Mouse (Mus musculus) right cerebral cortex, postnatal 36 days (tissue): Measurements from ENCODE around the gene AI182371.
A peak's percentile ranks its signal among the peaks of the same experiment; 100 is the strongest.

Experiments
- DNase-seq, 2 experiments: peaks; one replicate each; pipeline ENCODE4 v3.0.0; 2022; ENCODE audit warnings: low spot score in 2 of 2, mixed read lengths in 1 of 2

AI182371 gene

DNA sequence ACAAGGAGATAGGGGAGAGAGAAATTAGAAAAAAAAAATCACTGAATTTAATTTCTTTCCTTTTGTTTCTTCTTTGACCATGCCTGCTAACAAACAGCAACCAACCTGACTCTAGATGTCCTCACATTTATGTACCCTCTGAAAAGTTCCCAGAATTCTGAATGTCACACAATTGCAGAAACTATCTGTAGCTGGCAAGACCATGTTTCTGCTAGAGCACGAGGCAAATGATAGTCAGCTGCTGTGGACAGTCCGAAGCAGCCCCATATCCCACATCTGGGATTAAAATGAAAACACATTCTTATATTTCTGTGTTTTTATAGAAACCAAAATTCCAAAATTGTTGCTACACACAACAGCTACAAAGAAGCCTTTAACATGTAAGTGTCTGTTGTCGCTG lies at the start of gene AI182371:
TSS of gene AI182371 (minus strand) at position 101 of the 400 bp plus-strand sequence.
- DNase-seq = no peak

- DNase-seq = no peak
Measured at GRCm38 (mm10) chr2:35148806-35149205, 47.5 kb upstream of the AI182371 start.

GRCm38 (mm10) chr2:35141673-35142072 lies 40.3 kb upstream of the AI182371 start:
- DNase-seq = no peak

DNA sequence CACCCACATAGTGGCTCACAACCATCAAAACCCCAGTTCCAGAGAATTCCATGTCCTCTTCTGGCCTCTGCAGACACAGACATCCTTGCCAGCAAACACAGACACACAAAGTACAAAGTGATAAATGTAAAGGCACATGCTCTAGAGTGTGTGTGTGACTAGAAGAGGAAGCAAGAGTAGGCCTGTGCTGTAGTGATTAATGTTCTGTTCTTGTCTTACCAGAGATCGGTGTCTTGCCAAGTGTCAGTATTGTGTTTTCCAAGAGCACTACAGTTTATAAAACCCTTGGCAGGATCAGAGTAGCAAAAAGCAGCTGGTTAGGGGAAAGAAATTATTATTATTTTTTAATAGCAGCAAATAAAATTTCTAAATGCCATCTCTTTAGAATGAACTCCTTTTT lies 37.2 kb upstream of the AI182371 start:
- no peak for DNase-seq

- no peak for DNase-seq
Measured at GRCm38 (mm10) chr2:35133891-35134290, 32.5 kb upstream of the AI182371 start.

DNA sequence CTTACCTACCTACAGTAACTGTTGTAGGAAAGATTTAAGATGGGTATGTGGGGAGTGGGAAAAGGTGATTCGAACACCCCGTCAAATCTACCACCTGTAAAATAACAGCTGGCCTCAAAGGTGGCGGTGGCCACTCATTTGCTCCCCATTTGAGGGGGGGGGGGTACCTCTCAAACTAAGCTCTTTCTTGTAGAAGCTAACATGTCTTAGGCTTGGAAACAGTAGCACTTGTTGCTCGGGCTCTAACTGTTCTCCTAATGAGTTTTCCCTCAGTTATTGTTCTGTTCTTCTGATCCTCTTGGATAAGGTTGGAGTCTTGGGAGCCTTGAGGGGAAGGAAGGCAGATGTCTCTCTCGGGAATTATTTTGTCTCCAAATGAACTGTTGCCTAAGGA lies 31.3 kb upstream of the AI182371 start:
- no peak for DNase-seq

DNA sequence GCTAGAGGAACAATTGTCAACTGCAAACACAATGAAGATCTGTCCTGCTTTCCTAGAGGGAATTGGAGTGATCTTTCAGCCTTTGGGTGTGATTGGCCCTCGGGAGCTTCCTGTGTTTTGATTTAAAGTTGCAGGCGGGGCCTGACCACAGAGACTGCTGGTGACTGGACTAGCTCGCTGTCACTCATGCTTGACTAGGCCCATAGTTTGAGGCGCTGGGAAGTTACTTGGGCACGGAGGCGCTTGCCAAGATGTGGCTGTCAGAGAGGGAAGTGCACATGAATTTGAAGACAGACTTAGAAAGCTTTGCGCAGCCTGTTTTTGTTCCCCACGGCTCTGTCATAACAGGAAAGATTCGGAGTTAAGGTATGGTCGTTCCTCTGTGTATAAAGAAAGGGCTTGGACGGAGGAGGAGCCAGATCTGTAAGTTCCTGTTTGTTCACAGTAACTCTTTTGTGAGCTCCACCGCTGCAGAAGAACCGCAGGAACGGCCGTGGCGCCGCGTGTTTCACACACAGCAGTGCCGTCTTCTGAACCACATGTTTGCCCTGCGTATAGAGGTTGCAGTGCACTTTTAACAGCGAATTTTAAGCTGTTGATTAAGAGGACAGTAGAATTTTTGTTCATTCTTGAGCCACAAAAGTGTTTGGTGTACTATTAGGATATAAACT lies 30.8 kb upstream of the AI182371 start:
- DNase-seq = peak; percentile 92 to 94

GRCm38 (mm10) chr2:35131491-35131890 lies 30.1 kb upstream of the AI182371 start:
- no peak for DNase-seq

GRCm38 (mm10) chr2:35124716-35125115 lies 23.4 kb upstream of the AI182371 start:
- DNase-seq = no peak

GRCm38 (mm10) chr2:35110521-35110920 lies 9.2 kb upstream of the AI182371 start:
- DNase-seq = no peak

GRCm38 (mm10) chr2:35109924-35110304 lies 8.6 kb upstream of the AI182371 start:
- no peak for DNase-seq

DNA sequence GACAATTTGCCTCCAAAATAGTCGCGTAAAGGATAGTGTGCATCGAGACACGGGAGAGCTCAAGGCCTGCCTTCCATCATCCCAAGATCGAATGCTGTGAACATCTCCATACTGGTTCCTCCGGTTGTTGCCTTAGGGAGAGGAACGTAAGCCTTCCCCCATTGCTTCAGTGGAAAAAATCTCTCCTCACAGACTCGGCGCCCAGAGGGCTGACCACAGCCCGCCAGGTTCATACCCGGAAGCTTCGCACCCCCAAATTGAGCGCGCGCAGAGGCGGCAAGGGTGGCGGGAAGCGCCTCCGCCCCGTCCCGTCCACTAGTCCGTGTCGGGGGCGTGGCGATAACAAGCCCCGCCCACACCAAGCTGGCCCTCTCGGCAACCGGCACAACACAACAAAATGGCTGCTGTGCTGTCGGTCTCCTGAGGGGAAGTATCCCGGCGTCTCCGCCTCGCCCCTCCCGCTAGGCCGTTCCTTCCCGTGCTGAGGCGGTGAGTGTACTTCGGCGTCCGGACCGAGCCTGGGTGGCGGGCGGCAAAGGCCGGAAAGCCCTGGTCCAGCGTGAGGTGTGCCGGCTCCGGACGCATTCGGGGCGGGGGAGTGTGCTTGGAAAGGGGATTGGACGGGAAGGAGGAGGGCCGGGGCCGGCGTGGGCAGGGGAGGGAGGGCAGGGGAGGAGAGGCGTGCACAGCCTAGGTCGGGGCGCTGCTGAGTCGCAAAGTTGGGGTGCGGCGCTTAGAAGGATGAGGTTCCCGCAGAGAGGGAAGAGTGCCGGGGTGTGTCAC lies 8.0 kb upstream of the AI182371 start, which contains the start of gene Cntrl:
TSS of gene Cntrl (plus strand) at position 352 of the 783 bp plus-strand sequence.
- DNase-seq = peak; percentile 88 to 89

GRCm38 (mm10) chr2:35108712-35109111 lies 7.4 kb upstream of the AI182371 start:
- DNase-seq = peak; percentile 26 to 38

- DNase-seq = no peak
Measured at GRCm38 (mm10) chr2:35107984-35108635, 6.8 kb upstream of the AI182371 start.

DNA sequence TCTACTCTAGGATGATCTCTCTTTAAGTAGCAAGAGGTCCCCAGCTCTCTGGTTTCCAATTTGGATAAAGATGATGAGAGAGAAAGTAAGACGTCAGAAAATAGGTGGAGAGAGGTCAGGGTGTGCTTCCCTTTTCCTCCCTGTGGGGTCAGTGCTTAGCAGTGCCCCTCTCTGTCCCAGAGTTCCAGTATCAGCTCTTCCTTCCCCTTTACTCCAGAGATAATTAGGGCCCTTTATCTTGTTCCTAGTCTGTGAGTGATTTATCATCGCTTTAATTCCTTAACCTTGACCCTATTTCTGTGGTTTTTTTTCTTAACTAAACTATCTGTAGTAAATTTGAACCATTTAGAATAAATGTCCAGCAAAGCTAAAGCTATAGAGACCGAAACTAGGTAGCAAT lies 3.5 kb upstream of the AI182371 start:
- DNase-seq = no peak

- no peak for DNase-seq
Measured at GRCm38 (mm10) chr2:35103558-35103957, 2.2 kb upstream of the AI182371 start.

DNA sequence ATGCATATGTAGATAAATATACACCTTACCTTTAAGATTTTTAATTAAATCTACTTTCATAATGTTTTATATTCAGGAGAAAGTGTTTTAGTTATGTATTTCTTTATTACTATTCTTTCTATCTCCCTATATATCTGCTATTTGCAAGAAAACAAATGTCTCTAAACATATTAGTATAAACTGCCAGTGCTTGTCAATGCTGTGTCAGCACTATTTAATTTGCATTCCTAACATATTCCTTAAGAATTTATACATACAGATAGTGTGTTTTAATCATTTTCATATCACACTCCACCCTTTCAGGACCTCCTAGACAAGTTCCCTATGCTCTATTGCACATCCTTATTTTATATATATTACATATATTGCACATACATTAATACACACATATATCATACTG lies 1.4 kb upstream of the AI182371 start:
- no peak for DNase-seq

GRCm38 (mm10) chr2:35100529-35100928 lies 814 bp downstream of the AI182371 start:
- no peak for DNase-seq

DNA sequence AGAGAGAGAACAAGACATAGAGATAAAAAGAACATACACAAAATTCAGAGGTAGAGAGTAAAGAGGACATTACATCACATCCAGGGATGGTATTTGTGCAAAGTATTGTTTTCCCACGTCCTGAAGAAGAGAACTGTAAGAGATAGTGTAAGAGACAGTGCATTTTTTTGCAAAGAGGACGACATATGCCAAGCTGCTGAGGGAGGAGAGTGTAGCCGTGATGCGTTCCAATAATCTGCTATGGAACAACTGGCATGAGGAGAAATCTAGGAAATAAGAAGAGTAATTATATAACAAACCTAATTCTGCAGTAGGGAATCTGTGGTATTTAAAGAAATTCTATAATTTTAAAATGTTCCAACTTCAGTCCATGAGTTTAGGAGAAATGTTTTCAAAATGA lies 13.9 kb downstream of the AI182371 start:
- DNase-seq = peak in 1 of 2 experiments; percentile 23

- DNase-seq = no peak
Measured at GRCm38 (mm10) chr2:35079166-35079565, 22.2 kb downstream of the AI182371 start.

GRCm38 (mm10) chr2:35074328-35074727 lies 27.0 kb downstream of the AI182371 start:
- no peak for DNase-seq

DNA sequence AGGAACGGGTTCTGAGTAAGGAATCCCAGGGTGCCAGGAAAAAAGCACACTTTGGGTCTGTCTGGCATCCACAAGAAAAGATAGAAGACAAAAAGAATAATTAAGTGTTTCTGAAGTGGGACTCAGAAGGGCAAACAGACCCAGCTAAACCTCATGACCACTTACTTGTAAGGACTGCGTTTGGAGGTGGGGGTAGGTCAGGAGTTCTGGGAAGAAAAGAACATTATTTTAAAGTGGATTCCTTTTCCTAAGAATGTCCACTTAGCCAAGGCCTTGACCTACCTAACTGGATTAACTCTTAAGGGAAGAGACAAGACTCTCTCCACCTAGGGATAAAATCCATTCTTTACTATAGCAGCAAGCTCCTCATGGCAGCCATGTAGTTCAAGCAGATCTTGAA lies 28.8 kb downstream of the AI182371 start:
- no peak for DNase-seq

DNA sequence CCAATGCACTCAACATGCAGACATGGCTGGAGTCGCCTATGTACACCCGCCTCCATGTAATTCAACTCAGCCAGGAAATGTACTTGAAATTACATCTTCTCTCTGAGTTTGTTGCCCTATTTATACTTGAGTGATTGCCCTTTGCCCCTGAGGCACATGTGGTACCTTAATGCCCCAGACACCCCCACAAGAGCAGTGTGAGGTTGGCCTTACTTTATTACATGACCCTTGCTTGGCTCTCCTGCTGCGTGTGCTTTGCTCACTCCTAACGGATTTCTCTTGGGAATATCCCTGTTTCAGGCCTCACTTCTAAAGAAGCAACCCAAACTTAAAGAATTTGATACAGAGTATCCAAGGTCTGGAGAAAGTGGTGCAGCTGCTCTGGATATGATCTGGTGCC lies 31.1 kb downstream of the AI182371 start:
- DNase-seq = no peak
